Mouse (Mus musculus): ENCODE results near the gene Tnni1. TPM values are rescaled to one million over a fixed set of nuclear protein-coding genes. Genes with fewer than 3 reads are reported as not detected.

Gene Tnni1
- total RNA-seq, 2 experiments from 2014 or later, result not detected

DNA sequence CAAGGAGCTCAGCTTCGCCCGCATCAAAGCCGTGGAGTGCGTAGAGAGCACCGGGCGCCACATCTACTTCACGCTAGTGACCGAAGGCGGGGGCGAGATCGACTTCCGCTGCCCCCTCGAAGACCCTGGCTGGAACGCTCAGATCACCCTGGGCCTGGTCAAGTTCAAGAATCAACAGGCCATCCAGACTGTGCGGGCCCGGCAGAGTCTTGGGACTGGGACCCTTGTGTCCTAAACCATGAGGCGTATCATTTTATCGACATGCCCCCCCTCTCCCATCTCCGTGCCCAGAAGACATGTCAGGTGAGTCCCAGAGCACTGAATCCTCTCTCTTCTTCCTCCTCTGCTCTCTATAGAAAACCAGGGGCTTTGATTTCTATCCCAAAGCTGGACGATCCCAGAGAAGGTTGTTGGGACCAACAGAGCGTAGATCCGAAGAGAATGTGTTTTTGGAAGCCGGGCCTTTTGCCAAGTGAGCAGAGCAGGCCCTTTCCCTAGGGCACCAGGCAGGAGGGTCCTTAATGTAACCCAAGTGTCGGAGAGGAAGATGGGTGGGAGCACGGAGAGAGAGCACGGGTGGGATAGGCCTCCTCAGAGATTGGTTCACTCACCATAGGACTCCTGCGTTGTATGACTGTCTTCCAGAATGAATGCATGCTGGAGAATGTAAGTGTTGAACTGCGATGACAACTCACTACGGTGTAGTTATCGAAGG is 12.5 kb upstream of the Tnni1 start:
- no peak for ATAC-seq (replicated peaks; ENCODE audit: poor library complexity, severe bottlenecking)

- ATAC-seq (replicated peaks; ENCODE audit: poor library complexity, severe bottlenecking), result no peak
Observed at GRCm38 (mm10) chr1:135767324-135767890, 11.8 kb upstream of the Tnni1 start.

GRCm38 (mm10) chr1:135768400-135768799 is 10.8 kb upstream of the Tnni1 start:
- ATAC-seq (replicated peaks; ENCODE audit: poor library complexity, severe bottlenecking), result no peak

- no peak for ATAC-seq (replicated peaks; ENCODE audit: poor library complexity, severe bottlenecking)
Observed at GRCm38 (mm10) chr1:135770237-135770636, 9.0 kb upstream of the Tnni1 start.

- ATAC-seq (replicated peaks; ENCODE audit: poor library complexity, severe bottlenecking), result peak; percentile 27
Observed at GRCm38 (mm10) chr1:135770896-135771572, 8.2 kb upstream of the Tnni1 start.

- ATAC-seq (replicated peaks; ENCODE audit: poor library complexity, severe bottlenecking), result no peak
Observed at GRCm38 (mm10) chr1:135771573-135771970, 7.7 kb upstream of the Tnni1 start.

GRCm38 (mm10) chr1:135776596-135776995 is 2.6 kb upstream of the Tnni1 start:
- no peak for ATAC-seq (replicated peaks; ENCODE audit: poor library complexity, severe bottlenecking)

- no peak for ATAC-seq (replicated peaks; ENCODE audit: poor library complexity, severe bottlenecking)
Observed at GRCm38 (mm10) chr1:135777046-135777445, 2.2 kb upstream of the Tnni1 start.

DNA sequence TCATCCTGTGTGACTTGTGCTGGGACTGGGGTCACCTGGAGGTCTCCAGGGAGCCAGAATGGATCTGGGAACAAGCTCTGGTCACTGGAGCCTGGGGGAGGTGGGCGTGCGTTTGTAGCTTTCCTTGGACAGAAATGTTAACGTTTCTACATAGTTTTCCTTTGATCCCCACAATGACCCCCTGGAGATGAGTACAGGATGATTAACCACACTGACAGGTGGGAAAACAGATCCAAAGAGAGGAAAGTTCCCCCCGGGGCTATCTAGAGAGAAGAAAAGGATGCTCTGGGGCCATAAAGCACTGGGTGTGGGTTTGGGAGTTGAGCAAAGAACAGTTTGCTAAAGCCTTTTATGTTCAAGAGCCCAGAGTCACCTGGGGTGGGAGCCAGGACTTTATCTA is 1.4 kb downstream of the Tnni1 start:
- ATAC-seq (replicated peaks; ENCODE audit: poor library complexity, severe bottlenecking), result no peak

- peak; percentile 86 for ATAC-seq (replicated peaks; ENCODE audit: poor library complexity, severe bottlenecking)
Observed at GRCm38 (mm10) chr1:135781220-135781619, 2.0 kb downstream of the Tnni1 start.

DNA sequence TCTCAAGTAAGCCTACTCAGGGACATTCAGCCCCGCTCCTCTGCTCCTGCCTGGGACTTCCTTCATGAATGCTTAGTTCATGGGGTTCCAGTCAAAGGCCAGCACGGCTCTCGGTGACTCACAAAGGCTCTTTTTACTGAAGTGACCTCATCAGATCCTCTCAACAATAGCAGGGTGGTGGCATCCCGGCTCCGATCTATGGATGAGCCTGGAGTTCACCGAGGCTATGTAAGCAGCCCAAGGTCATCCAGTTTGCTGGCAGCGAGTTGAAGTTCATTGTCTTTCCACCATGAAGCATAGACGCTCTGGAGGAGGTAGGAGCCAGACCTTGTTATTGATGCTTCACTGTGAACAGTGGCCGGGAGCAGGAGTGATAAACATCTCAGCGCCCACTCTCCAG is 3.6 kb downstream of the Tnni1 start:
- no peak for ATAC-seq (replicated peaks; ENCODE audit: poor library complexity, severe bottlenecking)

DNA sequence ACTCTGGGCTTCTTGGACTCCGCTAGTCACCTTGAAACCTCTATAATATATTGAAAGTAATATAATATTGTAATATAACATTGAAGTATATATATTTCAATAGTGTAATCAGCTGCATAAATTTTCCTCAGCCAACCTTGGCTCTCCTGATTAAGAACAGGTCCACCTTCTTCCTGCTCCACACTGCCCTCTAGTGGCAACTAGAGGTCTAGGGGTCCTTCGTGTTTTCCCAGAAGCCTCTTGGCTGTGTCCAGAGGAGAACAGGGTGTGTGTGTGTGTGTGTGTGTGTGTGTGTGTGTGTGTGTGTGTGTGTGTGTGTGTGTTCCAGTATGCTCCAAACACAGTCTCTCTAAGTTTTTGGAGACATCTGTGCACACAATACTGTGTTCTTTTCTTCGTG is 8.6 kb downstream of the Tnni1 start:
- peak; percentile 71 for ATAC-seq (replicated peaks; ENCODE audit: poor library complexity, severe bottlenecking)

DNA sequence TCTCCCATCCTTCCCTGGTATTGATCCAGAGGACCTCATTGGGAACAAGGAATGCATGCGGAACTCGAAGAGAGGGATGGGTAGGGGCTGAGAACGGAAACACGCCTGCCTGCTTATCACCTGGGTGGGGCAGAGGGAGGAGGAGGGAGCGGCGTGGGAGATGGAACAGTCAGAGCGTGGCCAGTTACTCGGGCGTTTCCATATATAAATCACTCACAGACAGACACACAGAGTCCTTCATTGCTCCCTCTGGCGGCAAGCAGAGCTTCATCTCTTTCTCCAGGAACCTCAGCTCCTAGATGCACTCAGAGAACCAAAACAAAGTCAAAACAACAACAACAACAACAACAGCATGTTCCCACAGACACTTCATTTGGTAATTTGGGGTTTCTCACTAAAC is 9.5 kb downstream of the Tnni1 start:
- ATAC-seq (replicated peaks; ENCODE audit: poor library complexity, severe bottlenecking), result no peak

- ATAC-seq (replicated peaks; ENCODE audit: poor library complexity, severe bottlenecking), result 0 out of 2 replicates have a peak, but pooled peaks have one; percentile 33
Observed at GRCm38 (mm10) chr1:135789815-135790214, 10.6 kb downstream of the Tnni1 start.

DNA sequence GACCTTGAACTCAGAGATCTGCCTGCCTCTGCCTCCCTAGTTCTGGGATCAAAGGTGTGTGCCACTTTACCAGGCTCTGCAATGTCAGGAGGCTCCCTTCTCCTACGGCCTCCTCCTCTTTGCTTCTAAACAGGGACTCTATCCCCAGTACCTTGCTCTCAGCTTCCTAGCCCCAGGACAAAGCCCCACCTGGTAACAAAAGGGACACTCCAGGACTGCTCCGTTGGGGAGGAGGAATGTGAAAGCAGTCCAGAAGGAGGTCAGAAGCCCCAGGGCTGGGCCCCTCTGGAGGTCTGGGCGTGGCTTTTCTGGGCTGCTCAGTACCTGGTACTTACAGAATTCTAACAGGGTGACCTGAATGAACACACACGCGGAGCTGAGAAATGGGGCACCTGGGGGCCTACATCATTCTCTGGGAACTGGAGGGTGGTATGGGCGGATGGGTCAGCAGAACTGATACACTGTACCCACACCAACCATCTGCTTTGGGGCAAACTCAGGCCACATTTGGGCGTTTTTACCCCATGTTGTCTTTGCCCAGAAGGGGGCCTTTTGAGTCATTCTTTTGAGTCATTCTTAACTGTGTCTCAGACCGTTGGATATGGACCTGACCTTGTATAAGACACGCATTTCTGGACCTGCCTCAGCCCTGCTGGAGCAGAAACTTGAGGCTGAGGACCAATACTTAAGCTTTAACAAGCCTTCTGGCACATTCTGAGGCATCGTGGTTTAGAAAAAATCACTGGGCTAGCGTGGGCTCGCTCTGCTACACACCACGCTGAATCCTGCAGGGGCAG is 13.1 kb downstream of the Tnni1 start:
- no peak for ATAC-seq (replicated peaks; ENCODE audit: poor library complexity, severe bottlenecking)

- ATAC-seq (replicated peaks; ENCODE audit: poor library complexity, severe bottlenecking), result peak; percentile 85
Observed at GRCm38 (mm10) chr1:135793370-135794215, 14.4 kb downstream of the Tnni1 start.

GRCm38 (mm10) chr1:135794216-135795134 is 15.2 kb downstream of the Tnni1 start:
- peak; percentile 34 for ATAC-seq (replicated peaks; ENCODE audit: poor library complexity, severe bottlenecking)

DNA sequence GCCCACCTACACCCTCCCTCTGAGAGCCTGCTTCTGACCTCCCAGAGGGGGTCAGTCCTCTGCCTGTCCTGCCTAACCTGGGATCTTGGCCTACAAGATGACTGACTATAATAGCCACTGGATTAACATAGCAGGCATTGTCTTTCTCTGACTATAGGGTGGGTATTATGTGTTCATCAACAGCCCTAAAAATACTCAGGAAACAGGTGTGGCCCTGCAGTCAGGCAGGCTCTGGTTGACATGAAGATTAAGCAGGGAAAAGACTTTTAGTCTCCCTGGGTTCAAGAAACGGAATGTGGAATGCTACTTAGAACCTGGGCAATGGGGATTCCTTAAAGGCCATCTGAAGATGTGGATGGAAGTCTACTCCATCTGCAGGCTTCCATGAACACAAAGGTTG is 19.3 kb downstream of the Tnni1 start:
- ATAC-seq (replicated peaks; ENCODE audit: poor library complexity, severe bottlenecking), result no peak

GRCm38 (mm10) chr1:135799109-135799627 is 19.9 kb downstream of the Tnni1 start:
- ATAC-seq (replicated peaks; ENCODE audit: poor library complexity, severe bottlenecking), result no peak
